Mouse (Mus musculus) kidney, embryonic 16.5 days (tissue): Measurements from ENCODE around the gene Cst7. TPM values are rescaled to one million over a fixed set of nuclear protein-coding genes. Genes with fewer than 3 reads are reported as not detected.

Experiments
- ATAC-seq: fragments of 200-750 bp; cut with Nextera tagmentation; 2 replicates; pipeline ENCODE4 v1.8.0; 2017; ENCODE audit warnings: moderate TSS enrichment; ENCODE audit not compliant: low FRiP score, low TSS enrichment
- H3K27ac ChIP-seq: fragments of 300-500 bp; sonication (generic); 2 replicates; pipeline ENCODE4 v1.5.1; 2014; ENCODE audit warnings: low read length
- H3K27me3 ChIP-seq: fragments of 300-500 bp; sonication (generic); 2 replicates; pipeline ENCODE4 v1.6.1; 2014; ENCODE audit warnings: low read length, control low read depth, mixed read lengths; ENCODE audit not compliant: insufficient read depth
- H3K36me3 ChIP-seq: fragments of 300-500 bp; sonication (generic); 2 replicates; pipeline ENCODE4 v1.6.1; 2014; ENCODE audit warnings: low read length, control low read depth, mixed read lengths; ENCODE audit not compliant: insufficient read depth
- H3K4me1 ChIP-seq: fragments of 300-500 bp; sonication (generic); 2 replicates; pipeline ENCODE4 v1.6.1; 2014; ENCODE audit warnings: low read length, control low read depth, mixed read lengths; ENCODE audit not compliant: insufficient read depth
- H3K4me2 ChIP-seq: fragments of 300-500 bp; sonication (generic); replicated peaks from 2 replicates; pipeline ENCODE4 v1.6.1; 2014; ENCODE audit warnings: low read depth, low read length
- H3K4me3 ChIP-seq: fragments of 300-500 bp; sonication (generic); 2 replicates; pipeline ENCODE4 v1.5.1; 2014; ENCODE audit warnings: mild to moderate bottlenecking, low read length
- H3K9ac ChIP-seq: fragments of 300-500 bp; sonication (generic); replicated peaks from 2 replicates; pipeline ENCODE4 v1.6.1; 2014; ENCODE audit warnings: low read length
- H3K9me3 ChIP-seq: fragments of 300-500 bp; sonication (generic); 2 replicates; pipeline ENCODE4 v1.6.1; 2016; ENCODE audit warnings: low read length, control low read depth
- WGBS: fragments of 180-500 bp; shearing (Covaris S2); extraction: QIAGEN DNeasy Blood & Tissue Kit; methylation state at CpG from one replicate; pipeline ENCODE4 v1.1.7; 2014; 5-methylcytosine and 5-hydroxymethylcytosine counted together
- polyA plus RNA-seq: library from polyadenylated mRNA; unstranded; fragments of >200 nt; fragmentation: Nextera tagmentation; extraction: Ambion mirVana; gene quantifications from 2 replicates; pipeline ENCODE4 v1.2.1, GENCODE M21; 2015

Gene Cst7
- polyA plus RNA-seq, 1 experiment from 2014 or later, result 0.27 TPM

- no peak for ATAC-seq
- peaks cover 29% of the 10 kb centered on the region; the same call in 1 of the 2 replicates for H3K36me3 ChIP-seq
- no peaks in the 10 kb centered on the region for H3K27me3 ChIP-seq
- H3K9ac ChIP-seq, result no peak overlapping the region
- H3K27ac ChIP-seq, result no peak overlapping the region
- H3K4me3 ChIP-seq, result no peak overlapping the region
- H3K9me3 ChIP-seq, result no peaks in the 10 kb centered on the region
- H3K4me2 ChIP-seq, result no peak overlapping the region
- WGBS, result 85% methylated on average over 11 of the region's 11 CpGs
- H3K4me1 ChIP-seq, result no peaks in the 10 kb centered on the region
Measured at GRCm38 (mm10) chr2:150589076-150589475, 18.9 kb downstream of the Cst7 start.

- no peak for ATAC-seq
- 93% methylated on average over 3 of the region's 3 CpGs for WGBS
- H3K9ac ChIP-seq, result no peak overlapping the region
Measured at GRCm38 (mm10) chr2:150595411-150596190, 25.4 kb downstream of the Cst7 start.

GRCm38 (mm10) chr2:150600263-150600662, 30.0 kb downstream of the Cst7 start:
- Histone ChIP-seq H3K4me1 (no peaks in the 10 kb centered on the region), H3K4me3 (no peak overlapping the region), H3K27me3 (no peaks in the 10 kb centered on the region), H3K9me3 (no peaks in the 10 kb centered on the region), H3K9ac (no peak overlapping the region), H3K27ac (no peak overlapping the region), H3K36me3 (no peaks in the 10 kb centered on the region), H3K4me2 (no peak overlapping the region)
- no peak for ATAC-seq
- 100% methylated on average over 2 of the region's 2 CpGs for WGBS

More at GRCm38 (mm10) chr2:150595411-150596190, 25.4 kb downstream of the Cst7 start:
- no peak overlapping the region for H3K27ac ChIP-seq
- no peak overlapping the region for H3K4me2 ChIP-seq
- no peaks in the 10 kb centered on the region for H3K4me1 ChIP-seq
- H3K36me3 ChIP-seq, result no peaks in the 10 kb centered on the region
- no peaks in the 10 kb centered on the region for H3K27me3 ChIP-seq
- no peaks in the 10 kb centered on the region for H3K9me3 ChIP-seq
- no peak overlapping the region for H3K4me3 ChIP-seq

- H3K4me1 ChIP-seq, result peaks cover 3% of the 10 kb centered on the region
- no peaks in the 10 kb centered on the region for H3K36me3 ChIP-seq
- WGBS, result 94% methylated on average over 2 of the region's 2 CpGs
- no peak overlapping the region for H3K9ac ChIP-seq
- H3K4me2 ChIP-seq, result no peak overlapping the region
- no peaks in the 10 kb centered on the region for H3K9me3 ChIP-seq
- H3K27ac ChIP-seq, result no peak overlapping the region
- ATAC-seq, result no peak
- H3K4me3 ChIP-seq, result no peak overlapping the region
- H3K27me3 ChIP-seq, result no peaks in the 10 kb centered on the region
Measured at GRCm38 (mm10) chr2:150602166-150602565, 32.0 kb downstream of the Cst7 start.

GRCm38 (mm10) chr2:150604802-150605201, 34.6 kb downstream of the Cst7 start:
- 81% methylated on average over 2 of the region's 2 CpGs for WGBS
- Histone ChIP-seq H3K27ac (no peak overlapping the region), H3K9ac (no peak overlapping the region), H3K4me2 (no peak overlapping the region), H3K36me3 (no peaks in the 10 kb centered on the region), H3K4me1 (peaks cover 10% of the 10 kb centered on the region), H3K27me3 (no peaks in the 10 kb centered on the region), H3K9me3 (no peaks in the 10 kb centered on the region), H3K4me3 (no peak overlapping the region)
- no peak for ATAC-seq

- peaks cover 10% of the 10 kb centered on the region for H3K4me1 ChIP-seq
- peak overlapping the region; percentile 93; the same call in 1 of the 2 replicates for H3K4me2 ChIP-seq
- 0 out of 2 replicates have a peak, but pooled peaks cover 4% of the 10 kb centered on the region for H3K27me3 ChIP-seq
- no peak overlapping the region for H3K27ac ChIP-seq
- H3K4me3 ChIP-seq, result no peak overlapping the region
- no peaks in the 10 kb centered on the region for H3K36me3 ChIP-seq
- ATAC-seq, result no peak
- 83% methylated on average over 1 of the region's 1 CpGs for WGBS
- no peaks in the 10 kb centered on the region for H3K9me3 ChIP-seq
- H3K9ac ChIP-seq, result no peak overlapping the region
Measured at GRCm38 (mm10) chr2:150607086-150607485, 36.9 kb downstream of the Cst7 start.

GRCm38 (mm10) chr2:150608087-150608799, 38.0 kb downstream of the Cst7 start, which contains the start of gene Apmap:
TSS of gene Apmap (minus strand) at chr2:150608567.
- Histone ChIP-seq H3K4me2 (peak within 1 kb of the TSS; percentile 93), H3K27ac (peak within 1 kb of the TSS; percentile 59), H3K27me3 (0 out of 2 replicates have a peak, but pooled peaks cover 4% of the 10 kb centered on the region), H3K9ac (peak within 1 kb of the TSS; percentile 78), H3K4me1 (peaks cover 10% of the 10 kb centered on the region), H3K36me3 (no peaks in the 10 kb centered on the region), H3K4me3 (peak within 1 kb of the TSS; percentile 79), H3K9me3 (no peaks in the 10 kb centered on the region)
- ATAC-seq, result peak; percentile 99
- WGBS, result under 1% methylated on average over 42 of the region's 42 CpGs

- ATAC-seq, result peak; percentile 75
Measured at GRCm38 (mm10) chr2:150608872-150609560, 38.8 kb downstream of the Cst7 start.

GRCm38 (mm10) chr2:150610097-150610496, 39.9 kb downstream of the Cst7 start:
- Histone ChIP-seq H3K9me3 (no peaks in the 10 kb centered on the region), H3K27ac (no peak overlapping the region), H3K4me2 (no peak overlapping the region), H3K36me3 (no peaks in the 10 kb centered on the region), H3K9ac (no peak overlapping the region), H3K27me3 (0 out of 2 replicates have a peak, but pooled peaks cover 4% of the 10 kb centered on the region), H3K4me1 (peaks cover 10% of the 10 kb centered on the region), H3K4me3 (no peak overlapping the region)
- 80% methylated on average over 3 of the region's 3 CpGs for WGBS
- ATAC-seq, result no peak

More at GRCm38 (mm10) chr2:150608872-150609560, 38.8 kb downstream of the Cst7 start:
- H3K4me1 ChIP-seq, result peaks cover 10% of the 10 kb centered on the region
- H3K9ac ChIP-seq, result peak overlapping the region; percentile 78; the same call in 1 of the 2 replicates
- H3K4me2 ChIP-seq, result peak overlapping the region; percentile 93
- H3K27me3 ChIP-seq, result 0 out of 2 replicates have a peak, but pooled peaks cover 4% of the 10 kb centered on the region
- WGBS, result 1% methylated on average over 10 of the region's 10 CpGs
- no peaks in the 10 kb centered on the region for H3K36me3 ChIP-seq
- H3K9me3 ChIP-seq, result no peaks in the 10 kb centered on the region
- H3K4me3 ChIP-seq, result peak overlapping the region; percentile 79
- H3K27ac ChIP-seq, result peak overlapping the region; percentile 59
